Mouse (Mus musculus) heart, postnatal 0 days (tissue): Measurements from ENCODE around the gene Hspb11.

Source experiments
- CTCF ChIP-seq: IDR thresholded peaks from 2 replicates; pipeline ENCODE4 v1.5.1; 2016; ENCODE audit warnings: antibody characterized with exemption, control low read depth, low read depth
- EP300 ChIP-seq: IDR thresholded peaks from 2 replicates; pipeline ENCODE4 v1.6.1; 2016; ENCODE audit warnings: antibody characterized with exemption, low read depth

DNA sequence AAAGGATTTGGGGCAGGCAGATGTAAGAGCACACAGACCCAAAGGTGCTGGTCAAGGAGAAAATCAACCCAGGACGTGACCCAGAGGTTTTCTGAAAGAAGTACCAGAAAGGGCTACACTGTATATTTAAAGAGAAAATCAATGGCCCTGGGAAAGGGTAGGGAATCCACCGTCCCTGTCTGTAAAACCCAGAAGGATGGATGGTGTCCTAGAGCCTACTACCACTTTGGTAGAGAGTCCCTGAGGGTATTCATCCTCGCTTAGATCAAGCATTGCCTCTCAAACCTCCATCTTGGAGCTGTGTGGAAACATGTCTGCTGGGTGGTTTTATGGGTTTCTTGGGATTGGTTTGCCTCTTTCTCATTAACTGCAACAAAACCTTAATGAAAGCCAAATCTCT, 1.0 kb downstream of the Hspb11 start:
- TF ChIP-seq CTCF, result no peak
- no peak for TF ChIP-seq EP300
